Mouse (Mus musculus): ENCODE results near the gene Sept5. TPM values are rescaled to one million over a fixed set of nuclear protein-coding genes. Genes with fewer than 3 reads are reported as not detected.
A peak's percentile ranks its signal among the peaks of the same experiment; 100 is the strongest.

The Sept5 gene
- total and polyA plus RNA-seq, 2 experiments from 2014 or later, result 267 to 373 TPM

DNA sequence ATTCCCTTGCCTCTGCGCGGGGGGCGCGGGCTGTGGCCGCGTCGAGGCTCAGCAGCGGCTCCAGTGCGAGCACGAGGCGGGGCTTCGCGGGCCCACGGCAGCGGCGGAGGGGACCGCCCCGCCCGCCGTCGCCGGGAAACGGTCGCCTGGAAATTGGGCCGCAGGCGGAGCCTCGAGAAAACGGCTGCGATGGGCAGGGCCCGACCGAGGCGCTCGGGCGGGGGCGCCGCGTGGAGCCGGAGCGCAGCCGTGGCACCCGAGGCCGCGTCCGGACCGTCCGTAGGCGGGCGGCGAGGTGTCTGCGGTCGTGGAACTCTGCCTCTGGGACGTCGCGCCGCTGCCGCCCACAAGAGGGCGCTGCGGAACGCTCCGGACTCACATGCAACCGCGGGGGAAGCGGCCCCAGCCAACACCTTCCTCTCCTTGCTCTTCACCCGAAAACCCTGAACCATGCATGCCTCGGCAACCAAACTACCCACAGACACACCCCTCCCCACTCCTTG, 3.3 kb downstream of the Sept5 start, which contains the start of gene Gm49601:
Gm49601 (minus strand) TSS at position 52 of the 503 bp plus-strand sequence.
- H3K27ac ChIP-seq (ENCODE audit: low read depth, low read length), result no peak within 1 kb of the TSS
- peak within 1 kb of the TSS; percentile 70 for H3K4me2 ChIP-seq (ENCODE audit: low read depth)
- peaks cover 19% of the 10 kb centered on the region for H3K27me3 ChIP-seq (ENCODE audit: insufficient read depth, low read length)
- no peaks in the 10 kb centered on the region for H3K9me3 ChIP-seq (ENCODE audit: low read length)
- H3K4me1 ChIP-seq (ENCODE audit: insufficient read depth), result peaks cover 19% of the 10 kb centered on the region
- H3K9ac ChIP-seq, result peak within 1 kb of the TSS; percentile 58
- peak within 1 kb of the TSS; percentile 55 for H3K4me3 ChIP-seq (ENCODE audit: low read depth, low read length)
- ATAC-seq (peak; percentile 47), DNase-seq (peak; percentile 87)
- 4% methylated on average over 65 of the region's 65 CpGs for WGBS
- TF ChIP-seq CTCF (IDR thresholded peaks at IDR 0.05; ENCODE audit: low read depth), result peak; percentile 89
- peaks cover 39% of the 10 kb centered on the region for H3K36me3 ChIP-seq (ENCODE audit: insufficient read depth)

DNA sequence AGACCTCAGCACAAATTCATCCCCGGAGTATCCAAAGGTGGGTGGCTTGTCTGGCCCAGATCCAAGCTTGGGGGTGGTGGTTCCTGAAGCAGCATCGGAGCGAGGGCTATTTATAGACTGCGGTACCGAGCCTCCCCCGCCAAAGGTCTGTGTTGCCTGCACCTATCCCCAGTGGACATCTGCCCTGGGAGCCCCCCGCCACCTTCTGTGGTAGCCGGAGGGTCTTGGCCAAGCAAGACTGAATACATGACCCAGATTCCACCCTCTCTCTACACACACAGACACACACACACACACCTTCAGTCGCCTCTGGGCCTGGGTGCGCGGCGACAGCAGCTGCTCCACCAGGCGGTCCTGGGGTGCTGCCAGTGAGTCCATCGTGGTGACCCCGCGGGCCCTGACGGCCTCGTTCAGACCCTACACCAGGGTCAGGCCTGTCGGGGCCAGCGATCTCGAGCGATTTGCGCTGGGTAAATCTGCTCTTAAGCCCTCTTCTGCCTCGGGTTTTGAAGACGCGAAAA, 3.9 kb downstream of the Sept5 start:
- Histone ChIP-seq H3K27ac (ENCODE audit: low read depth, low read length) (no peak overlapping the region), H3K4me1 (ENCODE audit: insufficient read depth) (peaks cover 19% of the 10 kb centered on the region), H3K4me2 (ENCODE audit: low read depth) (peak overlapping the region; percentile 70), H3K36me3 (ENCODE audit: insufficient read depth) (peaks cover 39% of the 10 kb centered on the region), H3K4me3 (ENCODE audit: low read depth, low read length) (peak overlapping the region; percentile 55), H3K27me3 (ENCODE audit: insufficient read depth, low read length) (peaks cover 22% of the 10 kb centered on the region), H3K9me3 (ENCODE audit: low read length) (no peaks in the 10 kb centered on the region), H3K9ac (peak overlapping the region; percentile 58)
- no peak for TF ChIP-seq CTCF (IDR thresholded peaks at IDR 0.05; ENCODE audit: low read depth)
- ATAC-seq (no peak), DNase-seq (peak; percentile 5)
- 14% methylated on average over 26 of the region's 26 CpGs for WGBS

DNA sequence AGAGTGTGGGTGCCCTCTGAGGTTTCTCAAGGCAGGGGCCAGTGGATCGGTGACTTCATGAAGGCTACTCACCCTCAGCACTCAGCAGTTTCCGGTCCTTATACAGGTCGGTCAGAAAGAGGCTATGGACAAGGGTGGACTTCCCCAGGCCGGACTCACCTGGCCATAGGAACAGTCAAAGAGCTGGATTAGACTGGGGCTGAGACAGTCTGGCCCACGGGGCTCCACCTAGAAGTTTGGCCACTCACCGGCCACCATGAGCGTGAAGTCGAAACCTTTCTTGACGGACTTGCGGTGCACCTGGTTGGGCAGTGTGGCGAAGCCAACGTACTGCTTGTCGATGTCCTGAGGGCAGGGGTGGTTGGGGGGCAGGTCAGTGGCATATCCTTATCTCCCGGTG, 4.7 kb downstream of the Sept5 start:
- Histone ChIP-seq H3K36me3 (ENCODE audit: insufficient read depth) (peaks cover 39% of the 10 kb centered on the region), H3K9ac (no peak overlapping the region), H3K4me2 (ENCODE audit: low read depth) (no peak overlapping the region), H3K9me3 (ENCODE audit: low read length) (no peaks in the 10 kb centered on the region), H3K4me1 (ENCODE audit: insufficient read depth) (peaks cover 19% of the 10 kb centered on the region), H3K4me3 (ENCODE audit: low read depth, low read length) (no peak overlapping the region), H3K27me3 (ENCODE audit: insufficient read depth, low read length) (peaks cover 22% of the 10 kb centered on the region), H3K27ac (ENCODE audit: low read depth, low read length) (no peak overlapping the region)
- no peak for TF ChIP-seq CTCF (IDR thresholded peaks at IDR 0.05; ENCODE audit: low read depth)
- DNase-seq (no peak), ATAC-seq (no peak)
- 55% methylated on average over 14 of the region's 14 CpGs for WGBS

DNA sequence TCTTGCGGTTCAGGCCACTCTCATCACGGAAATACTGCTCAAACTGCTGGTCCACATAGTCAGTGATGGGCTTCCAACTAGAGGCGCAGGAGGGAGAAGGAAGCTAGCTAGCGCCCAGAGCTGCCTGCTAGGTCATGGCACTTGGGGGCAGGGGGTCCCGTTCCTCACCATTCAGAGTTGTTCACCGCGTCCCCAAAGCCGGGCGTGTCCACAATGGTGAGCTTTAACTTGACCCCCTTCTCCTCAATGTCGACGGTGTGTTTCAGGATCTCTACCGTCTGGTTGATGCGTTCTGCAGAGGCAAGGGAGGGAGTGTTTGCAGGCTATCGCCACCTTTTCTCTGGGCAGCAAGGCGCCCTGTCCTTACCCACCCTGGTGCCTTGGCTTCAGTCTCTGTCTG, 5.1 kb downstream of the Sept5 start:
- no peak for TF ChIP-seq CTCF (IDR thresholded peaks at IDR 0.05; ENCODE audit: low read depth)
- peaks cover 22% of the 10 kb centered on the region for H3K27me3 ChIP-seq (ENCODE audit: insufficient read depth, low read length)
- H3K9me3 ChIP-seq (ENCODE audit: low read length), result no peaks in the 10 kb centered on the region
- no peak overlapping the region for H3K27ac ChIP-seq (ENCODE audit: low read depth, low read length)
- ATAC-seq, result no peak
- peaks cover 19% of the 10 kb centered on the region for H3K4me1 ChIP-seq (ENCODE audit: insufficient read depth)
- H3K36me3 ChIP-seq (ENCODE audit: insufficient read depth), result peaks cover 43% of the 10 kb centered on the region
- no peak for DNase-seq
- no peak overlapping the region for H3K4me3 ChIP-seq (ENCODE audit: low read depth, low read length)
- H3K4me2 ChIP-seq (ENCODE audit: low read depth), result no peak overlapping the region
- H3K9ac ChIP-seq, result no peak overlapping the region
- 50% methylated on average over 15 of the region's 15 CpGs for WGBS

DNA sequence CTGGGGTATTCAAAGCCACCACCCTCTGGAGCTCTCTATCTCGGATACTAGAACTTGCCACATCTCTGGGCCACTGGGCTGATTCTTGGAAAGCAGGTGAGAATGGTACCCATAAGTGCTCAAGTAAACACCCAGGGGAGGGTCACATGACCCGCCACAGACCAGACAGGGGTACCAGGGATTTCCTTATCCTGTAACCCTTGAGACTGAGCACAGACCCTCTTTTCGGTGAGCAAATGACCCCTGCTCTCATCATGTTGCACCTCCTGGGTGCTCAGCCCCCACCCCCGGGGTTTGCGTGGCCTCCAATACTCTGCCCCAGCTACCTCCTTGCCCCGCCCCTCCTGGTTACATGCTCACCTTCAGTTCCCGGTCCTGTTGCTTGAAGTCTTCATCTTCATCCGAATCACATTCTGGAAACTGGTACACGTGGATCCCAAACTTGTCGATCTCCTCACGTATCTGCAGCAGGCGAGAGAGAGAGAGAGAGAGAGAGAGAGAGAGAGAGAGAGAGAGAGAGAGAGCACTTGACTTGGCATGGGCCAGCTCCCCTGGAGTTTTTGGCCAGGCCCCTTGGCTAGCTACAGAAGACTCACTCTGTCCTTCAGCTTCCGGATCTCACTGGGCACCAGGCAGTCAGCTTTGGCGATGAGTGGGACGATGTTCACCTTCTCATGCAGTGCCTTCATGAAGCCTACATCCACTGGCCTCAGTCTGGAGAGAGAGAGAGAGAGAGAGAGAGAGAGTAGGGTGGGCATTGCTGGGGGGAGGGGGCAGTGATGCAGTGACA, 5.8 kb downstream of the Sept5 start:
- H3K27me3 ChIP-seq (ENCODE audit: insufficient read depth, low read length), result peaks cover 22% of the 10 kb centered on the region
- WGBS, result 50% methylated on average over 15 of the region's 15 CpGs

DNA sequence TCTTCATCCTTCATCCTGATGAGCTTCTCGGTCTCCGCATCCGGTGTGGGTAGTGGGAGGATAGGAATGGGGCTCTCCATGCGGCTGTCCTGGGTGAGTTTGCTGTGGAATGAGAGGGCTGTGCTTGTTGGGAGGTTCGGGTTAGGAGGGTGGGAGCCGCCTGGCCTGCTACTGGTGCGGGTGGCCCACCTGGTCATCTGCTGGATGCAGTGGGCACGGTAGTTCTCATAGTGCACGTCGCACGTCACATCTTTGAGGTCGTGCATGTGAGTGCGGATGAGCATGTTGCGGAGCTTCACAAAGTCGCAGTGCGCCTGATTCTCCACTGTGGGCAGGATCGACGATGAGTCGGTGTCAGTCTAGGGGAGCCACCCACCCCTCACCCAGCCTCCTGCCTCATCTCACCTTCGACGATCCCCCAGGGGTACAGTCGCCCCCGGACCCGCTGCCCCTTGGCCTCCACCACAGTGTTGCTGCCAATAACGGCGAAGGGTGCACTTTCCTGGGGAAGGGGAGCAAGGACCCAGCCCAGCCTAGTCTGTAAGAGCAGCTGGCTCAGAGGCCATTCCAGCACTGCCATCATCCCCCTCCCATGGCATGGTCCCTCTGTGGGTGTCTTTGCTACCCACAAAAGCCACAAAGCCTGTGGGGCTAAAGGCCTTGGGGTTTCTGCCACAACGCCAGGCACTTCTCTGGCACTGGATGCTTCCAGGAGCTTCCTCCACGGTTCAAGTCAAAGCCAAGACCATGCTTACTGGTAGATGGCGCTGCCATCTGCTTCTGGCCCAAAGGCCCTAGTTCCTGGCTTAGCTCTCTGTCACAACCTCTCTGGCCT, 6.6 kb downstream of the Sept5 start:
- no peak overlapping the region for H3K4me3 ChIP-seq (ENCODE audit: low read depth, low read length)
- no peak overlapping the region for H3K4me2 ChIP-seq (ENCODE audit: low read depth)
- ATAC-seq, result no peak
- H3K9ac ChIP-seq, result no peak overlapping the region
- no peak overlapping the region for H3K27ac ChIP-seq (ENCODE audit: low read depth, low read length)
- no peaks in the 10 kb centered on the region for H3K9me3 ChIP-seq (ENCODE audit: low read length)
- peak; percentile 8 for DNase-seq
- H3K27me3 ChIP-seq (ENCODE audit: insufficient read depth, low read length), result peaks cover 22% of the 10 kb centered on the region
- peaks cover 44% of the 10 kb centered on the region for H3K36me3 ChIP-seq (ENCODE audit: insufficient read depth)
- WGBS, result 52% methylated on average over 29 of the region's 29 CpGs
- TF ChIP-seq CTCF (IDR thresholded peaks at IDR 0.05; ENCODE audit: low read depth), result no peak
- peaks cover 15% of the 10 kb centered on the region for H3K4me1 ChIP-seq (ENCODE audit: insufficient read depth)

More for the DNA sequence above, 5.8 kb downstream of the Sept5 start:
- Histone ChIP-seq H3K27ac (ENCODE audit: low read depth, low read length) (no peak overlapping the region), H3K9me3 (ENCODE audit: low read length) (no peaks in the 10 kb centered on the region), H3K4me1 (ENCODE audit: insufficient read depth) (peaks cover 19% of the 10 kb centered on the region), H3K4me2 (ENCODE audit: low read depth) (no peak overlapping the region), H3K36me3 (ENCODE audit: insufficient read depth) (peaks cover 44% of the 10 kb centered on the region), H3K9ac (no peak overlapping the region), H3K4me3 (ENCODE audit: low read depth, low read length) (no peak overlapping the region)
- no peak for ATAC-seq
- no peak for DNase-seq
- no peak for TF ChIP-seq CTCF (IDR thresholded peaks at IDR 0.05; ENCODE audit: low read depth)
